Mouse (Mus musculus): ENCODE results near the gene Ccdc85a. TPM values are rescaled to one million over a fixed set of nuclear protein-coding genes. Genes with fewer than 3 reads are reported as not detected.
"Not testable (repeated sequence)": the region's sequence is repeated elsewhere in the genome, so short reads cannot be mapped to it uniquely, and the experiment has no call there.

Gene Ccdc85a
- polyA plus RNA-seq, 1 experiment from 2014 or later, result 3.4 TPM

GRCm38 (mm10) chr11:28397166-28397565 is 187.0 kb downstream of the Ccdc85a start:
- no peak for DNase-seq (ENCODE audit: low spot score)
- Histone ChIP-seq H3K4me3 (no peak overlapping the region), H3K9me3 (no peaks in the 10 kb centered on the region), H3K27ac (replicated peaks) (no peak overlapping the region), H3K4me1 (no peaks in the 10 kb centered on the region), H3K27me3 (replicated peaks; ENCODE audit: low read depth, poor library complexity, severe bottlenecking) (no peaks in the 10 kb centered on the region), H3K36me3 (replicated peaks) (no peaks in the 10 kb centered on the region)
- WGBS, result 55% methylated on average over 1 of the region's 1 CpGs

- Histone ChIP-seq H3K27me3 (replicated peaks; ENCODE audit: low read depth, poor library complexity, severe bottlenecking) (no peaks in the 10 kb centered on the region), H3K36me3 (replicated peaks) (no peaks in the 10 kb centered on the region), H3K27ac (replicated peaks) (no peak overlapping the region), H3K4me1 (no peaks in the 10 kb centered on the region), H3K9me3 (no peaks in the 10 kb centered on the region), H3K4me3 (no peak overlapping the region)
- DNase-seq (ENCODE audit: low spot score), result no peak
Measured at GRCm38 (mm10) chr11:28375891-28376290, 208.2 kb downstream of the Ccdc85a start.

- no peaks in the 10 kb centered on the region for H3K36me3 ChIP-seq (replicated peaks)
- H3K27me3 ChIP-seq (replicated peaks; ENCODE audit: low read depth, poor library complexity, severe bottlenecking), result no peaks in the 10 kb centered on the region
- H3K4me3 ChIP-seq, result no peak overlapping the region
- no peaks in the 10 kb centered on the region for H3K9me3 ChIP-seq
- H3K27ac ChIP-seq (replicated peaks), result no peak overlapping the region
- DNase-seq (ENCODE audit: low spot score), result no peak
- no peaks in the 10 kb centered on the region for H3K4me1 ChIP-seq
Measured at GRCm38 (mm10) chr11:28374636-28375035, 209.5 kb downstream of the Ccdc85a start.

GRCm38 (mm10) chr11:28371381-28371780 is 212.7 kb downstream of the Ccdc85a start:
- WGBS, result 64% methylated on average over 5 of the region's 5 CpGs
- H3K27me3 ChIP-seq (replicated peaks; ENCODE audit: low read depth, poor library complexity, severe bottlenecking); H3K27ac ChIP-seq (replicated peaks); H3K36me3 ChIP-seq (replicated peaks); H3K4me1 ChIP-seq; H3K9me3 ChIP-seq; DNase-seq (ENCODE audit: low spot score); H3K4me3 ChIP-seq: not testable (repeated sequence)

GRCm38 (mm10) chr11:28365929-28366244 is 218.2 kb downstream of the Ccdc85a start:
- 55% methylated on average over 2 of the region's 2 CpGs for WGBS
- no peaks in the 10 kb centered on the region for H3K9me3 ChIP-seq
- no peak for DNase-seq (ENCODE audit: low spot score)
- peak overlapping the region; percentile 50 for H3K4me3 ChIP-seq
- peak overlapping the region; percentile 88 for H3K27ac ChIP-seq (replicated peaks)
- peaks cover 11% of the 10 kb centered on the region for H3K4me1 ChIP-seq
- no peaks in the 10 kb centered on the region for H3K36me3 ChIP-seq (replicated peaks)
- H3K27me3 ChIP-seq (replicated peaks; ENCODE audit: low read depth, poor library complexity, severe bottlenecking), result 0 out of 2 replicates have a peak, but pooled peaks cover 5% of the 10 kb centered on the region

GRCm38 (mm10) chr11:28365209-28365928 is 218.8 kb downstream of the Ccdc85a start:
- H3K4me3 ChIP-seq, result peak overlapping the region; percentile 50
- DNase-seq (ENCODE audit: low spot score), result peak; percentile 92
- H3K27ac ChIP-seq (replicated peaks), result peak overlapping the region; percentile 88
- no peaks in the 10 kb centered on the region for H3K9me3 ChIP-seq
- 0 out of 2 replicates have a peak, but pooled peaks cover 5% of the 10 kb centered on the region for H3K27me3 ChIP-seq (replicated peaks; ENCODE audit: low read depth, poor library complexity, severe bottlenecking)
- H3K36me3 ChIP-seq (replicated peaks), result no peaks in the 10 kb centered on the region
- H3K4me1 ChIP-seq, result peaks cover 11% of the 10 kb centered on the region
- WGBS, result 6% methylated on average over 26 of the region's 26 CpGs

GRCm38 (mm10) chr11:28343465-28343864 is 240.7 kb downstream of the Ccdc85a start:
- Histone ChIP-seq H3K27me3 (replicated peaks; ENCODE audit: low read depth, poor library complexity, severe bottlenecking) (no peaks in the 10 kb centered on the region), H3K9me3 (no peaks in the 10 kb centered on the region), H3K36me3 (replicated peaks) (no peaks in the 10 kb centered on the region), H3K4me1 (no peaks in the 10 kb centered on the region), H3K27ac (replicated peaks) (no peak overlapping the region), H3K4me3 (no peak overlapping the region)
- DNase-seq (ENCODE audit: low spot score), result no peak
- 87% methylated on average over 2 of the region's 2 CpGs for WGBS

GRCm38 (mm10) chr11:28341887-28342286 is 242.2 kb downstream of the Ccdc85a start:
- no peak for DNase-seq (ENCODE audit: low spot score)
- WGBS, result 83% methylated on average over 5 of the region's 5 CpGs

GRCm38 (mm10) chr11:28339224-28340150 is 244.6 kb downstream of the Ccdc85a start, which contains the start of gene Gm6685:
Gene Gm6685, minus strand, starts transcription at chr11:28339867.
- DNase-seq (ENCODE audit: low spot score); H3K9me3 ChIP-seq; H3K27ac ChIP-seq (replicated peaks); H3K27me3 ChIP-seq (replicated peaks; ENCODE audit: low read depth, poor library complexity, severe bottlenecking); H3K36me3 ChIP-seq (replicated peaks); H3K4me1 ChIP-seq; H3K4me3 ChIP-seq: not testable (repeated sequence)
- 94% methylated on average over 45 of the region's 45 CpGs for WGBS

More at GRCm38 (mm10) chr11:28341887-28342286, 242.2 kb downstream of the Ccdc85a start:
- H3K4me1 ChIP-seq, result no peaks in the 10 kb centered on the region
- H3K4me3 ChIP-seq, result no peak overlapping the region
- H3K27ac ChIP-seq (replicated peaks), result no peak overlapping the region
- no peaks in the 10 kb centered on the region for H3K36me3 ChIP-seq (replicated peaks)
- H3K27me3 ChIP-seq (replicated peaks; ENCODE audit: low read depth, poor library complexity, severe bottlenecking), result no peaks in the 10 kb centered on the region
- H3K9me3 ChIP-seq, result no peaks in the 10 kb centered on the region

Other genes with a start within 250 kb of the Ccdc85a start
- gene Gm6685, start 244.5 kb downstream of the Ccdc85a start, polyA plus RNA-seq (2016; fragmentation: Nextera tagmentation; extraction: Ambion mirVana), result 0.39 and 0.40 TPM in 2 replicates

Data from embryonic facial prominence, embryonic 10.5 days (tissue).